Mouse (Mus musculus) heart, embryonic 13.5 days (tissue): ENCODE measurements at regions not wholly inside any gene's neighbourhood (a gene's known extent, or its start where the extent isn't known, plus 50 kb on each side); places are given as distances from the start of the nearest gene placed in this dataset.

Source experiments
- ATAC-seq: fragments of 200-750 bp; cut with Nextera tagmentation; 2 replicates; pipeline ENCODE4 v1.8.0; 2017; ENCODE audit warnings: moderate TSS enrichment; ENCODE audit not compliant: insufficient number of reproducible peaks, low FRiP score, low TSS enrichment; ENCODE audit errors: extremely low read depth
- H3K27ac ChIP-seq: fragments of 300-500 bp; sonication (generic); replicated peaks from 2 replicates; pipeline ENCODE4 v1.5.1; 2015; ENCODE audit warnings: moderate library complexity, mild to moderate bottlenecking, inconsistent platforms
- H3K27me3 ChIP-seq: fragments of 300-500 bp; sonication (generic); replicated peaks from 2 replicates; pipeline ENCODE4 v1.6.1; 2015; ENCODE audit warnings: mild to moderate bottlenecking, inconsistent platforms
- H3K36me3 ChIP-seq: fragments of 300-500 bp; sonication (generic); 2 replicates; pipeline ENCODE4 v1.6.1; 2015; ENCODE audit warnings: mild to moderate bottlenecking, inconsistent platforms
- H3K4me1 ChIP-seq: fragments of 300-500 bp; sonication (generic); 2 replicates; pipeline ENCODE4 v1.6.1; 2015; ENCODE audit warnings: inconsistent platforms
- H3K4me2 ChIP-seq: fragments of 300-500 bp; sonication (generic); 2 replicates; pipeline ENCODE4 v1.6.1; 2015; ENCODE audit warnings: inconsistent platforms, mild to moderate bottlenecking, moderate library complexity
- H3K4me3 ChIP-seq: fragments of 300-500 bp; sonication (generic); 2 replicates; pipeline ENCODE4 v1.5.1; 2015; ENCODE audit warnings: moderate library complexity, mild to moderate bottlenecking, inconsistent platforms
- H3K9ac ChIP-seq: fragments of 300-500 bp; sonication (generic); 2 replicates; pipeline ENCODE4 v1.6.1; 2015; ENCODE audit warnings: inconsistent platforms, mild to moderate bottlenecking, moderate library complexity
- H3K9me3 ChIP-seq: fragments of 300-500 bp; sonication (generic); 2 replicates; pipeline ENCODE4 v1.6.1; 2016; ENCODE audit warnings: inconsistent platforms
- WGBS: fragments of 180-500 bp; shearing (Covaris S2); methylation state at CpG from one replicate; pipeline ENCODE4 v1.1.7; 2015; ENCODE audit warnings: mixed read lengths; 5-methylcytosine and 5-hydroxymethylcytosine counted together

GRCm38 (mm10) chr9:115623948-115624347, 285.3 kb upstream of the Gadl1 start:
- Histone ChIP-seq H3K36me3 (no peaks in the 10 kb centered on the region), H3K4me2 (no peak overlapping the region), H3K4me3 (no peak overlapping the region), H3K27me3 (no peaks in the 10 kb centered on the region), H3K9ac (no peak overlapping the region), H3K4me1 (peaks cover 13% of the 10 kb centered on the region; the same call in 1 of the 2 replicates), H3K27ac (no peak overlapping the region), H3K9me3 (no peaks in the 10 kb centered on the region)
- no peak for ATAC-seq
- WGBS = 32% methylated on average over 5 of the region's 5 CpGs

- Histone ChIP-seq H3K27me3 (no peaks in the 10 kb centered on the region), H3K9ac (no peak overlapping the region), H3K4me3 (no peak overlapping the region), H3K4me2 (no peak overlapping the region), H3K27ac (no peak overlapping the region), H3K36me3 (no peaks in the 10 kb centered on the region), H3K9me3 (no peaks in the 10 kb centered on the region), H3K4me1 (peaks cover 13% of the 10 kb centered on the region; the same call in 1 of the 2 replicates)
- ATAC-seq = no peak
- WGBS = 61% methylated on average over 15 of the region's 15 CpGs
Observed at GRCm38 (mm10) chr9:115624721-115625496, 284.3 kb upstream of the Gadl1 start.

GRCm38 (mm10) chr9:115627551-115627950, 281.7 kb upstream of the Gadl1 start:
- 68% methylated on average over 3 of the region's 3 CpGs for WGBS
- H3K9me3 ChIP-seq = no peaks in the 10 kb centered on the region
- no peak overlapping the region for H3K27ac ChIP-seq
- H3K4me2 ChIP-seq = no peak overlapping the region
- H3K36me3 ChIP-seq = no peaks in the 10 kb centered on the region
- peaks cover 13% of the 10 kb centered on the region; the same call in 1 of the 2 replicates for H3K4me1 ChIP-seq
- H3K9ac ChIP-seq = no peak overlapping the region
- H3K4me3 ChIP-seq = no peak overlapping the region
- H3K27me3 ChIP-seq = no peaks in the 10 kb centered on the region
- no peak for ATAC-seq

- 70% methylated on average over 6 of the region's 6 CpGs for WGBS
- no peak overlapping the region for H3K4me3 ChIP-seq
- ATAC-seq = no peak
Observed at GRCm38 (mm10) chr9:115637114-115637513, 272.1 kb upstream of the Gadl1 start.

GRCm38 (mm10) chr9:115640781-115641180, 268.5 kb upstream of the Gadl1 start:
- Histone ChIP-seq H3K4me1 (no peaks in the 10 kb centered on the region), H3K4me2 (no peak overlapping the region), H3K9ac (no peak overlapping the region), H3K27ac (no peak overlapping the region), H3K4me3 (no peak overlapping the region), H3K36me3 (no peaks in the 10 kb centered on the region), H3K27me3 (no peaks in the 10 kb centered on the region), H3K9me3 (no peaks in the 10 kb centered on the region)
- WGBS = 79% methylated on average over 2 of the region's 2 CpGs
- no peak for ATAC-seq

More at GRCm38 (mm10) chr9:115637114-115637513, 272.1 kb upstream of the Gadl1 start:
- Histone ChIP-seq H3K36me3 (no peaks in the 10 kb centered on the region), H3K27me3 (no peaks in the 10 kb centered on the region), H3K27ac (peak overlapping the region; percentile 8; the same call in 1 of the 2 replicates), H3K4me2 (no peak overlapping the region), H3K9me3 (no peaks in the 10 kb centered on the region), H3K4me1 (no peaks in the 10 kb centered on the region), H3K9ac (no peak overlapping the region)

GRCm38 (mm10) chr9:115642032-115642431, 267.2 kb upstream of the Gadl1 start:
- H3K36me3 ChIP-seq = no peaks in the 10 kb centered on the region
- ATAC-seq = no peak
- 52% methylated on average over 4 of the region's 4 CpGs for WGBS
- no peak overlapping the region for H3K4me2 ChIP-seq
- no peak overlapping the region for H3K4me3 ChIP-seq
- no peaks in the 10 kb centered on the region for H3K4me1 ChIP-seq
- H3K27me3 ChIP-seq = no peaks in the 10 kb centered on the region; the same call in 1 of the 2 replicates
- H3K27ac ChIP-seq = no peak overlapping the region
- no peaks in the 10 kb centered on the region for H3K9me3 ChIP-seq
- no peak overlapping the region for H3K9ac ChIP-seq

GRCm38 (mm10) chr9:115644953-115645352, 264.3 kb upstream of the Gadl1 start:
- Histone ChIP-seq H3K27me3 (no peaks in the 10 kb centered on the region; the same call in 1 of the 2 replicates), H3K4me2 (no peak overlapping the region), H3K9ac (no peak overlapping the region), H3K27ac (no peak overlapping the region), H3K4me3 (no peak overlapping the region), H3K36me3 (no peaks in the 10 kb centered on the region), H3K4me1 (no peaks in the 10 kb centered on the region), H3K9me3 (no peaks in the 10 kb centered on the region; the same call in 1 of the 2 replicates)
- ATAC-seq = no peak
- 82% methylated on average over 9 of the region's 9 CpGs for WGBS

GRCm38 (mm10) chr9:115646226-115646625, 263.0 kb upstream of the Gadl1 start:
- peaks cover 3% of the 10 kb centered on the region; the same call in 1 of the 2 replicates for H3K9me3 ChIP-seq
- no peak for ATAC-seq
- H3K4me2 ChIP-seq = no peak overlapping the region
- H3K4me3 ChIP-seq = no peak overlapping the region
- H3K9ac ChIP-seq = no peak overlapping the region
- H3K27ac ChIP-seq = no peak overlapping the region
- no peaks in the 10 kb centered on the region for H3K4me1 ChIP-seq
- no peaks in the 10 kb centered on the region; the same call in 1 of the 2 replicates for H3K27me3 ChIP-seq
- H3K36me3 ChIP-seq = no peaks in the 10 kb centered on the region
- WGBS = 67% methylated on average over 7 of the region's 7 CpGs

- Histone ChIP-seq H3K9me3 (peaks cover 3% of the 10 kb centered on the region; the same call in 1 of the 2 replicates), H3K27me3 (no peaks in the 10 kb centered on the region), H3K4me3 (no peak overlapping the region), H3K4me2 (no peak overlapping the region), H3K4me1 (peaks cover under 1% of the 10 kb centered on the region; the same call in 1 of the 2 replicates), H3K27ac (no peak overlapping the region), H3K9ac (no peak overlapping the region), H3K36me3 (no peaks in the 10 kb centered on the region)
- no peak for ATAC-seq
- 74% methylated on average over 2 of the region's 2 CpGs for WGBS
Observed at GRCm38 (mm10) chr9:115651708-115652107, 257.5 kb upstream of the Gadl1 start.

GRCm38 (mm10) chr9:115653116-115653515, 256.1 kb upstream of the Gadl1 start:
- ATAC-seq = no peak
- H3K27ac ChIP-seq = no peak overlapping the region
- no peaks in the 10 kb centered on the region for H3K36me3 ChIP-seq
- H3K4me2 ChIP-seq = no peak overlapping the region
- no peak overlapping the region for H3K4me3 ChIP-seq
- peaks cover 3% of the 10 kb centered on the region; the same call in 1 of the 2 replicates for H3K9me3 ChIP-seq
- H3K9ac ChIP-seq = no peak overlapping the region
- H3K4me1 ChIP-seq = peaks cover 7% of the 10 kb centered on the region; the same call in 1 of the 2 replicates
- no peaks in the 10 kb centered on the region for H3K27me3 ChIP-seq
- WGBS = 86% methylated on average over 5 of the region's 5 CpGs

- no peak overlapping the region for H3K9ac ChIP-seq
- peaks cover 7% of the 10 kb centered on the region; the same call in 1 of the 2 replicates for H3K4me1 ChIP-seq
- peaks cover 3% of the 10 kb centered on the region; the same call in 1 of the 2 replicates for H3K9me3 ChIP-seq
- no peak overlapping the region for H3K4me3 ChIP-seq
- no peak for ATAC-seq
- no peak overlapping the region for H3K27ac ChIP-seq
- 82% methylated on average over 6 of the region's 6 CpGs for WGBS
- H3K36me3 ChIP-seq = no peaks in the 10 kb centered on the region
- no peak overlapping the region for H3K4me2 ChIP-seq
- no peaks in the 10 kb centered on the region for H3K27me3 ChIP-seq
Observed at GRCm38 (mm10) chr9:115654933-115655332, 254.3 kb upstream of the Gadl1 start.

GRCm38 (mm10) chr9:115656538-115656937, 252.7 kb upstream of the Gadl1 start:
- Histone ChIP-seq H3K27ac (no peak overlapping the region), H3K27me3 (no peaks in the 10 kb centered on the region), H3K36me3 (no peaks in the 10 kb centered on the region), H3K4me2 (no peak overlapping the region), H3K9ac (no peak overlapping the region), H3K4me3 (no peak overlapping the region), H3K4me1 (peaks cover 7% of the 10 kb centered on the region; the same call in 1 of the 2 replicates), H3K9me3 (no peaks in the 10 kb centered on the region)
- WGBS = 45% methylated on average over 2 of the region's 2 CpGs
- no peak for ATAC-seq
